Mouse (Mus musculus) lung, adult 2 months (tissue): Measurements from ENCODE around the gene Sec24c.

Source experiments
- CTCF ChIP-seq: fragments of 200-500 bp; IDR thresholded peaks from 2 replicates; pipeline ENCODE4 v1.5.1; 2011; ENCODE audit warnings: mild to moderate bottlenecking, low read length, control low read depth; ENCODE audit not compliant: insufficient read depth
- POLR2A ChIP-seq: fragments of 200-500 bp; IDR thresholded peaks from 2 replicates; pipeline ENCODE4 v1.6.1; 2011; ENCODE audit warnings: low read depth, mild to moderate bottlenecking, control low read depth, low read length, borderline replicate concordance; ENCODE audit errors: extremely low read depth

DNA sequence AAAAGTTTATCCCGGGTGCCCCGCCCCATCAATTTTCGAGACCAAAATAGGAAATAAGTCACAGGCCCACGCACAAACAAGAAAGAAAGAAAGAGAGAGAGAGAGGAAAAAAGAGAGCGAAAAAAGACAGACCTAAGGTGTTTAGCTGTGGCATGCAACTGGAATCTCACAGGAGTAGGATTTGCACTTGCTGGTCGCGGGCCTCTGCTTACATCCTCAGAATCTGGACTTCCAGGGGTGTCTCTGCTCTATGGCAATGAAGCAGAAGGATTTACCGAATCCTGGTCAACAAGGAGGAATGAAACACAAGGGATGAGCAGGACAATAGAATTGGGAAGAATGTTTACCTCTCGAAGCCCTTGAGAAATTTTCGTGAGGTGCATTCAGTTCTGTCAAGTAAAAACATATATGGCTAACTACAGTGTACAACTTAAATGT is 32.7 kb upstream of the Sec24c start:
- TF ChIP-seq CTCF (no peak), POLR2A (no peak)
